Mouse (Mus musculus): Measurements from ENCODE around the gene Hspg2.

DNA sequence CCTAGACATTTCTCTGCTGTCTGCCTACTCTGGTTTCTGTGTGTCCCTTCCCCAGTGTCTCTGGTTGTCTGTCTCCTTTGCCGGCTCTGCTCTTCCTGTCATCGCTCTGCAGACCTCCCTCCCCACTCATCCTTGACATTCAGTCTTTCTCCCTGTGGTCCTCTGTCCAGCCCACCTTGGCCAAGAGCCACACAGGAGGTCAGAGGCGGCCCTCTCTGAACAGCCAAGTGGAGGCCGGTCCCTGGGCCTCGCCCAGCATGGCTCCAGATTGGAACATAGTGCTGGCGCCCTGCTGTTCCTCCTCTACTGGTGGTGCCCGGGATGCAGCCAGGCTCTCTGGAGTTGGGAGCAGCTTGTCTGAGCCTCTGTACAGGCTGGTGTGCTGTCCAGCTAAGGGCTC, 34.2 kb downstream of the Hspg2 start:
- no peak for TF ChIP-seq CTCF (conservative IDR thresholded peaks at IDR 0.05; ENCODE audit: insufficient read depth, insufficient read length, low read depth, low read length)
- TF ChIP-seq POLR2A (IDR thresholded peaks at IDR 0.05; ENCODE audit: low read depth, low read length), result no peak
